Mouse (Mus musculus) stomach, embryonic 15.5 days (tissue): ENCODE data around the gene Esrrg. TPM values are rescaled to one million over a fixed set of nuclear protein-coding genes. Genes with fewer than 3 reads are reported as not detected.

Source experiments
- ATAC-seq: fragments of 200-750 bp; cut with Nextera tagmentation; 2 replicates; pipeline ENCODE4 v1.8.0; 2017; ENCODE audit warnings: low read depth, moderate number of reproducible peaks, moderate TSS enrichment; ENCODE audit not compliant: insufficient read depth, low FRiP score
- H3K27ac ChIP-seq: fragments of 300-500 bp; sonication (generic); 2 replicates; pipeline ENCODE4 v1.5.1; 2015; ENCODE audit warnings: mild to moderate bottlenecking, inconsistent platforms
- H3K27me3 ChIP-seq: fragments of 300-500 bp; sonication (generic); replicated peaks from 2 replicates; pipeline ENCODE4 v1.6.1; 2015; ENCODE audit warnings: inconsistent platforms
- H3K36me3 ChIP-seq: fragments of 300-500 bp; sonication (generic); 2 replicates; pipeline ENCODE4 v1.6.1; 2015; ENCODE audit warnings: inconsistent platforms
- H3K4me1 ChIP-seq: fragments of 300-500 bp; sonication (generic); 2 replicates; pipeline ENCODE4 v1.6.1; 2015; ENCODE audit warnings: inconsistent platforms
- H3K4me2 ChIP-seq: fragments of 300-500 bp; sonication (generic); 2 replicates; pipeline ENCODE4 v1.6.1; 2015; ENCODE audit warnings: mild to moderate bottlenecking, inconsistent platforms
- H3K4me3 ChIP-seq: fragments of 300-500 bp; sonication (generic); replicated peaks from 2 replicates; pipeline ENCODE4 v1.5.1; 2015; ENCODE audit warnings: inconsistent platforms
- H3K9ac ChIP-seq: fragments of 300-500 bp; sonication (generic); 2 replicates; pipeline ENCODE4 v1.6.1; 2015; ENCODE audit warnings: inconsistent platforms
- H3K9me3 ChIP-seq: fragments of 300-500 bp; sonication (generic); 2 replicates; pipeline ENCODE4 v1.6.1; 2016; ENCODE audit warnings: inconsistent platforms
- WGBS: fragments of 180-500 bp; shearing (Covaris S2); methylation state at CpG from one replicate; pipeline ENCODE4 v1.1.7; 2015; 5-methylcytosine and 5-hydroxymethylcytosine counted together
- polyA plus RNA-seq: library from polyadenylated mRNA; unstranded; fragments of >200 nt; fragmentation: Nextera tagmentation; extraction: Ambion mirVana; gene quantifications from 2 replicates; pipeline ENCODE4 v1.2.1, GENCODE M21; 2015

The Esrrg gene
- polyA plus RNA-seq, 1 experiment from 2014 or later, result 8.2 TPM

DNA sequence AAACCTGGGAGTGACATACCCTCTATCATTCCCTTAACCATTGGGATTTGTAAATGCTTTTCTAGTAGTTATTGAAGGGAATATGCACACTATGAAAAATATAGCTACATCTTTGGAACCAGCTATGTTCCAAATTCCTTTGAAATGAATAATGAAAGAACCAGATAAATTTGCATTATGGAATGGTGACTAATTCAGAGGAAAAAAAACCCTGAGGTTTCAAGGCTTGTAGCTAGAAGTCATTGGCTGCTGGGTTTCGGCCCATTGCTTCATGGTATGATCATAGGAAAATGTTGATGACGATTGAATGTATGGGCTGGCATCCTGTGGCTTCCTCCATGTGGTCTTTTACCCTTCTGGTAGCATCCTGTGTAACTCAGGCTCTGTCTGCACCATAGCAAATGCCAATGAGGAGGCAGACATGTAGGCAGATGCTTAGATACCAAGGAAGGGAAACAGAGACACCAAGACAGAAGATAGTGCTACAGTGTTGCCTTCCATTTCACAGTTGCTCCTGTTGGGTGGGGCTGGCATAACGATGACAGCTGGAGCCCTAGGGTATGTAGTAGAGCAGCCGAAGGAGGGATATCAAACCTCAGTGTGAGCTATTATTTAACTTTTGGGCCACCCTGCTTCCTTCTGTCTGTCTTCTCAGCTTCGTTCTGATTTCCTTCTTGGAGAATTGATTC, 624.6 kb downstream of the Esrrg start:
- Histone ChIP-seq H3K36me3 (no peaks in the 10 kb centered on the region), H3K27ac (no peak overlapping the region), H3K9ac (no peak overlapping the region), H3K4me1 (no peaks in the 10 kb centered on the region), H3K9me3 (no peaks in the 10 kb centered on the region), H3K4me2 (no peak overlapping the region), H3K4me3 (no peak overlapping the region), H3K27me3 (no peaks in the 10 kb centered on the region)
- ATAC-seq, result no peak
- 78% methylated on average over 5 of the region's 5 CpGs for WGBS

DNA sequence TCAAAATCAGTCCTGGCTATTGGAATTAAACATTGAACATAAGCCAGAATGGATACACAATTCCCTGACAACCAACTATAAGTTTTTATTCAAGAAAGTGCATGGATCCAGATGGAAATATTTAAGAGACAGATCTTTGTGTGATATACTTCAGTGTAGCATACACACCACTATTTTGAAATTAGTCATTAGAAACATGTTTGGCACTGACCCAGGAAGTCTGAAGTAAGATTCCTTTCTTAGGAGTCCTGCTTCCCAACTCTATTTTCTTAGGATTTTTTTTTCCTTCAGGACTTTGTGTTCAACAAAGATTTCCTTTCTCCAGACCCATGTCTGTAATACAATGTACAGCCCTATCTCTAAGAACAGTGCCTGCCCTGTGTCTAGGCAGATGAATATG, 630.0 kb downstream of the Esrrg start:
- no peak overlapping the region for H3K4me3 ChIP-seq
- H3K27me3 ChIP-seq, result no peaks in the 10 kb centered on the region
- H3K27ac ChIP-seq, result no peak overlapping the region
- no peaks in the 10 kb centered on the region for H3K4me1 ChIP-seq
- no peaks in the 10 kb centered on the region for H3K36me3 ChIP-seq
- ATAC-seq, result no peak
- no peaks in the 10 kb centered on the region for H3K9me3 ChIP-seq
- no peak overlapping the region for H3K4me2 ChIP-seq
- no peak overlapping the region for H3K9ac ChIP-seq

DNA sequence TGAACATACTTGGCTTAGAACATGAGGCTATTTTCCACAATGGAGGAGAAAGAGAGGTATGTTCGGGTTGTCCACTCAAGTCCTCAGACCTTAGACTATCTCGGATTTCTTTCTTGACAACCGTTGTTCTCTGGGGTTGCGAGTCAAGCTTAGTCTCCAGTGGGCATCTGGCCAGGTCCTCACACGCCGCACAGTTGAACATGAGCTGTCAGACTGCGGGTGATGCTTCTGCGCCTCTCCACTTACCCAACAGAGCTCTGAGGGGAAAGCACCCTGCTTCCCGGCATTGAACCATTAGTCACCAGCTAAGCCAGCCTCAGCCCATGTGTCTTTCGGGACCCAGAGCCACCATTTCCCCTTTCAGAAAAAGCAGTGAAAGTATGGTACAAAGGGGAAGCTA, 633.2 kb downstream of the Esrrg start:
- Histone ChIP-seq H3K27ac (no peak overlapping the region), H3K4me1 (no peaks in the 10 kb centered on the region), H3K9ac (no peak overlapping the region), H3K27me3 (no peaks in the 10 kb centered on the region), H3K36me3 (no peaks in the 10 kb centered on the region), H3K4me3 (no peak overlapping the region), H3K4me2 (no peak overlapping the region), H3K9me3 (no peaks in the 10 kb centered on the region)
- WGBS, result 88% methylated on average over 10 of the region's 10 CpGs
- ATAC-seq, result no peak

- Histone ChIP-seq H3K36me3 (no peaks in the 10 kb centered on the region), H3K27ac (no peak overlapping the region), H3K4me1 (no peaks in the 10 kb centered on the region), H3K4me3 (no peak overlapping the region), H3K4me2 (no peak overlapping the region), H3K9me3 (no peaks in the 10 kb centered on the region), H3K9ac (no peak overlapping the region), H3K27me3 (no peaks in the 10 kb centered on the region)
- no peak for ATAC-seq
- WGBS, result 77% methylated on average over 7 of the region's 7 CpGs
These were observed 648.9 kb downstream of the Esrrg start for GRCm38 (mm10) chr1:188257500-188257899.

DNA sequence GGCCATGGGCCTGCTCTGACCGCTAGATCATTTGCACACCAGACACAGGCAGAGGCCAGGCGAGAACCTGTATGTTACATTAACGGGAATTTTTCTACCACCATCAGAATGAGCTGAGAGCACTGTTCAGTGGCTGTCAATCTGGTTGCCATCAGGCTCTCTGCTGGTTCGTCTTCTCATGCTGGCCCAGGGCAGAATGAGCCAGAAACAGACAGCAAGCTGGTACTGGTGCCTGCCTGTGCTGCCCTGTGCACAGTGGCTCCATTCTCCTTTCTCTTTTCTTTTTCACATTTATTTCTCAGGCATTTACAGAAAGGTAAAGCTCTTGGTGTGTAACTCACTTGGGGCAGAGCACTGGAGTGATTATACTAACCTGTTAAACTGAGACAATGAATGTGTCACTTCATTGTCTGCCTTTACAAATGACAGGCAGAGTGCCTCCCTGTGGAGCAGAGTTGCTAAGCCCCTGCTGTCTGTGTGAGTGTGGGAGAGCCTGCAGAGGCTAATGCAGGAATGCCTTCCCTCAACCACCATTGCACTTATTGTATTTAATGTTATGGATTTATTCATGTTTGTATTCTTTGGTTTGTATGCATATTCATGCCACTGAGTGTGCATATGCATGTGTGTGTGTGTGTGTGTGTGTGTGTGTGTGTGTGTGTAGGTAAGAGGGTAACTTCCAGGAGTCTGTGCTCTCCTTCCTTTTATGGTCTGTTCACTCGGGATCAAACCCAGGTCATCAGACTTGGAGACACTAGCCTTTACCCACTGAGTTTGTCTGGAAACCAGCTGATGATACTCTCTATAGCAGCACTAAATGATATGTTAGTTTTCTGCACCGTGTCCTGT, 651.9 kb downstream of the Esrrg start:
- H3K4me3 ChIP-seq, result no peak overlapping the region
- no peaks in the 10 kb centered on the region for H3K27me3 ChIP-seq
- WGBS, result 66% methylated on average over 6 of the region's 6 CpGs
- H3K36me3 ChIP-seq, result no peaks in the 10 kb centered on the region
- H3K9ac ChIP-seq, result no peak overlapping the region
- no peak overlapping the region for H3K27ac ChIP-seq
- H3K4me2 ChIP-seq, result no peak overlapping the region
- no peaks in the 10 kb centered on the region for H3K9me3 ChIP-seq
- no peaks in the 10 kb centered on the region for H3K4me1 ChIP-seq
- ATAC-seq, result no peak

DNA sequence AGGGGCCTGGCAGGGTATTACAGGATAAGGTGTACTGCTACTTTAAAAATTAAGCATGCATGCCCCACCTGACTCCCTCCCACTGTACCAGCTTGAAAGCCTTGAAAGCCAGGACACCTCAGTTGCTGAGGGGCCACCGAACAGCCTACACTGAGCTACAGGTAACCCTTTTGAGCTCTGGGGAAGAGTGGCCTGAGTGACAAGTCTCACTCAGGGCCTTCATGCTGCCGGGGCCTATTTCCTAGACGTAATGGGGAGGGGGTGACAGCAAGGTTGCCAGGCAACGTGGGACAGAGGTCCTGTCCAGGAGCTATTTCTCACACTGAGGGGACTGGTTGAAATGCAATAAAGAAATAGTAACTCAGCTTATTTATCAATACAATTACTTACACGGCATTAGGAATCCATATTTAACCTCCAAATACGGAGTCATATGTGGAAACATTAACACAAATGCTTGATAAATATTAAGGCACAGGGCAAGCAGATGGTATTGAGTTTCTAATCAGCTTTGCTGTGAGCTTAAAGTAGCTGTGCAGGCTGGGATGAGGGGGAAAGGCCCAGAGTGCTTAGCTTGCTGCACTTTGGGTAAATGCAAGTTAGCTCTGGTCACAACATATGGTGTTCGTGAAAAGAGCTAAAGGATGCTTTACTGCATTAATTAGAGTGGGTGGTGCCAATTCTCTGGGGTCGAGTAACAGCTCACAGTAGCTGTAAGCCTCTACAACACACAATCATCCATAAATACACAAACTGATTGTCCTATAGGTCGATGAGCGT, 653.5 kb downstream of the Esrrg start, which contains the start of gene Ush2a:
TSS of gene Ush2a (plus strand) at position 121 of the 780 bp plus-strand sequence.
- WGBS, result 64% methylated on average over 10 of the region's 10 CpGs
- H3K9ac ChIP-seq, result no peak within 1 kb of the TSS
- no peaks in the 10 kb centered on the region for H3K27me3 ChIP-seq
- no peak for ATAC-seq
- H3K27ac ChIP-seq, result no peak within 1 kb of the TSS
- no peak within 1 kb of the TSS for H3K4me3 ChIP-seq
- H3K4me2 ChIP-seq, result no peak within 1 kb of the TSS
- H3K9me3 ChIP-seq, result no peaks in the 10 kb centered on the region
- H3K4me1 ChIP-seq, result no peaks in the 10 kb centered on the region
- no peaks in the 10 kb centered on the region for H3K36me3 ChIP-seq
